Mouse (Mus musculus) mature B cell (primary cell): ENCODE measurements around the gene Lmo4.

Experiments
- in situ Hi-C: fragments of 300-500 bp; cut with MboI; formaldehyde crosslinking; loops from 2 replicates; pipeline ENCODE4 v1.14.3; 2019

Lmo4 gene

GRCm38 (mm10) chr3:144204413-144205311 is at the start of gene Lmo4:
Gene Lmo4 (minus strand): TSS chr3:144205220.
- in situ Hi-C loops = loop anchor here (25.0 kb wide), 1 partner anchor 592 kb away; no protein-coding TSS in a partner anchor

- in situ Hi-C loops = no loop called here
These were observed 49.3 kb upstream of the Lmo4 start for GRCm38 (mm10) chr3:144254281-144254680.

- in situ Hi-C loops = no loop called here
These were observed 48.0 kb upstream of the Lmo4 start for GRCm38 (mm10) chr3:144253018-144253417.

GRCm38 (mm10) chr3:144252109-144252508 is 47.1 kb upstream of the Lmo4 start:
- in situ Hi-C loops = no loop called here

GRCm38 (mm10) chr3:144242025-144242673 is 37.1 kb upstream of the Lmo4 start:
- in situ Hi-C loops = no loop called here

DNA sequence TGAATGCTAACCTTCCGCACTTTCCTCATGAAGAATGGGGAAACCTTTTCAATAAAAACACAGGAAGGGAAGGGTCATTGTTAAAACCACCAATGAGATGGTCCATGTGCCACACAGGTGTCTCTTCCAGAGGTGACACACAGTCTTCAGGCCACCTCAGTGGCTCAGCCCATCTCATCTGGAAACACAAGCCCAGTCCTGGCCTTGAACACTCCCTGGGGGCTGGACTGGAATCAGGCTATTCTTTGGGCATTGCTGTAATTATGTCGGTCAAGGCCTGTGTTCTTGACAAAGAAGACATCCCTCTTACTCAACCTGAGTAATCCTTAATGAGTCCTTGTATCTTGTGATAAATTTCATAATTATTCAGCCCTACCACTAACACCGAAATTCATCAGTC is 36.1 kb upstream of the Lmo4 start:
- in situ Hi-C loops = no loop called here

GRCm38 (mm10) chr3:144238482-144238881 is 33.5 kb upstream of the Lmo4 start:
- in situ Hi-C loops = no loop called here

DNA sequence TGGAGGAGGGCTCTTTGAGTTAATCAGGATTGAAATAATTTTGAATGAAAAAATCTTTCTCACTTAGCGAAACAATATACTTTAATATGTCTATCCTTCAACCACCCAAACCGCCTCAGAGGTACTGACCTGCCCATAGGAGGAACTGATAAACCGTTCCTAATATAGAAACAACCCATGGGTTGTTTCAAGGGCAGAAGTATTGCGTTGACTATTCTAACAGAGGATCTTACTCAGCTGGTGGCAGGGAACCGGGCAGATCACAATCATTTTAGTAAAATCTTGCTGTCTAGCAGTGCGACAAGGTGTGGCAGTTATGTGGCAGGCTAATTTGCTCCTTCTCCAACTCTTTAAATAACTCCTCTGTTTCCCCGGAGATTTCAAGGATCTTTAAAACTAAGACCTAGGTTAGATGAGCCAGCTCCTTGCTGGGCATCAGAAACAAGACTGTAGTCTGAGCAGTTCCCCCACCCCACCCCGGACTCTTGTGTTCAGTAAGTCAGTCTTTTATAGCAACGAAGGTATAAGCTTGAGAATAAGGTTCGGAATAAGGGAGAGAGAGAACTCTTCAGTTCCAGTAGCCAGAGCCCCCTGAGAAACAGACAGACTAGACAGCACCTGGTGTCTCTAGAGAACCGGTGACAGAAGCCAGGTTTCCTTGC is 27.5 kb upstream of the Lmo4 start:
- in situ Hi-C loops = no loop called here

- in situ Hi-C loops = no loop called here
These were observed 26.9 kb upstream of the Lmo4 start for GRCm38 (mm10) chr3:144231931-144232330.

DNA sequence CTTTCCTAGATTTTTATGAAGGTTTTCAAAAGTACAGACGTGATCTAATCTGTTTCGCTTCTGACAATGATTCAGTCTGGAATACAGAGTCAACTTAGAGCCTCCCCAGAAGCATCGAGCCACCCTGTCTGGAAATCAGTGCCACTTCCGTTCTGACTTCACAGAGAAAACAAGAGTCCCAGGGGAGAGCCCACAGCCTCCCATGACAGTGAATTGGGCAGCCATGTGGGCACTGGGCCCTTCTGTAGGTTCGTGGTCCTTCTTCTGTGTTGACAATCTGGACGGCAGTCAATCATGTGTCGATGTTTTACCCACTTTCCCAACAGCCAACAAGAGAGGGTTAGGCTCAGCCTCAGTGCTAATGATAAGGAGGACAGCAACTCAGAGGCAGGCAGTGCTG is 26.4 kb upstream of the Lmo4 start:
- in situ Hi-C loops = no loop called here

GRCm38 (mm10) chr3:144230016-144230415 is 25.0 kb upstream of the Lmo4 start:
- in situ Hi-C loops = no loop called here

DNA sequence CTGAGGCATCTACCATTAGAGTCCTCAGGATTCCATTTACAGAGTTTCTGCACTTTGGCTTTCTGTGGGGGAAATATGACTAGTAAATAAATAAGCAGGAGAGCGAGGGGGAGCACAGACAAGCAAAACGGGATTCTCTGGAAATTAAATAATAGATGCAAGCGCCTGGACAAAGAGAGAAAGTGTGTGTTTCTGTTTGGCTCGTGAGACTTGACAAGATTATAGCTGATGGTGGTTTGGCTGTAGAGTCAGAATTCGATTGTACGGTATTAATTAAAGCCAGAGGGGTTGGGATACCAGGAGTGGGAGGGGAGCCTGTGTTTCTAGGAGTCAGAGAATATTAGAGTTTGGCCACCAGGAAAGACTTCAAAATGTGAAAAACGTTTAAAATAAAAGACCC is 24.3 kb upstream of the Lmo4 start:
- in situ Hi-C loops = no loop called here

- in situ Hi-C loops = no loop called here
These were observed 20.6 kb upstream of the Lmo4 start for GRCm38 (mm10) chr3:144225456-144226240.

DNA sequence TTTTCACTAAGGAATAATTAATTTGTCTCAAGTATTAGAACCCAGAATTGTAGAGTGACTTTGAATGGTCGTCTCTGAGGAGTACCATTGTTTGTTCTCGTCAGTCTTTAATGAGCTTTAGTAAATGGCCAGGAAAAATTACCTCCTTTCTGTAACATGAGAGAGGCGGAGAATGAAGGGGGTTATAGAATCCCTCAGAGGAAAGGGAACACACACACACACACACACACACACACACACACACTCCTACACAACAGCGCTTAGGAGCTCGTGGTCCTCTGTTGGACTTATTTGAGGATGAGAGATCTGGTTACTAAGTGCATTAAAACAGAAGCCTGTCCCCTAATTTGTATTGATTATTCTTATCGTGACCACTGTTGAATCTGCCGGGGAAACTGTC is 19.6 kb upstream of the Lmo4 start:
- in situ Hi-C loops = loop anchor here (25.0 kb wide), 1 partner anchor 612 kb away; no protein-coding TSS in a partner anchor

GRCm38 (mm10) chr3:144223377-144224105 is 18.5 kb upstream of the Lmo4 start:
- in situ Hi-C loops = loop anchor here (25.0 kb wide), 1 partner anchor 611 kb away; no protein-coding TSS in a partner anchor

DNA sequence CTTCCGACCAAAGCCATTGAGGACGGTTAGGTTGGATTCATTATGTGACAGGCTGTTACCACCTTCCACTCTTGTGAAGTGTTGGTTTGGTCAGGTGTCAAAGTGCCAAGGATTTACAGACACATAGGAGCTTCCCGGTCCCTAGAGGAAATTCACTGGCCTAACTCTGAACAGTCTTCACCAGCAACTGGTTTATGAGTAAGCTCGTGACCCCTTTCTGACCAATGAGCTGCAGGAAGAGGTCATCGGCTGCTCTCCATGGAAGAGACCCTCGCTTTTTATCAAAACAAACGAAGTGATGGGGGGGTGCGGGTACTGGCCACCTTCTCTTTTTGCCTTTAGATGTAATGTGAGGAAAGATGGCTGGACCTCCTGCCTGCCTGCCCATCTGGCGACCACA is 17.4 kb upstream of the Lmo4 start:
- in situ Hi-C loops = loop anchor here (25.0 kb wide), 1 partner anchor 610 kb away; no protein-coding TSS in a partner anchor

DNA sequence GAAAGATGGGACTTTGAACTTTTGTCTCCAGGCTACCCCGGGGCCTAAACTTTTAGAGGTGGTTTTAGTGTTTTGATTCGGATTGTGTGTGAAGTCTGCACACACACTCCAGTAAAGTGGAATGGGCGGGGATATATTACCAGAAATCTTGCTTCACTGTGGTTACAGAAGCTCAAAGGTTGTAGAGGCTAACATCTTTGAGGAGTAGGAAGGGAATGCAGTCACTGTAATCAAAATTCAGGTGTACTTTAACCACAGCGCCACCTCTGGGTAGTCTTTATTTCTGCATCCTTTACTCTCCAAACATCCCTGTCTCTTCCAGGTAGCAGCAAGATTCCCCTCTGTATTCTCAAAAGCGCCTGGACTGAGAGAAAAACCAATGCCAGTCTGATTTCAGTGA is 2.5 kb upstream of the Lmo4 start:
- in situ Hi-C loops = loop anchor here (25.0 kb wide), 1 partner anchor 595 kb away; no protein-coding TSS in a partner anchor

- in situ Hi-C loops = loop anchor here (25.0 kb wide), 1 partner anchor 595 kb away; no protein-coding TSS in a partner anchor
These were observed 1.9 kb upstream of the Lmo4 start for GRCm38 (mm10) chr3:144206942-144207341.

- in situ Hi-C loops = loop anchor here (25.0 kb wide), 1 partner anchor 594 kb away; no protein-coding TSS in a partner anchor
These were observed 1.2 kb upstream of the Lmo4 start for GRCm38 (mm10) chr3:144206261-144206660.

GRCm38 (mm10) chr3:144205351-144206153 is 532 bp upstream of the Lmo4 start:
- in situ Hi-C loops = loop anchor here (25.0 kb wide), 1 partner anchor 593 kb away; no protein-coding TSS in a partner anchor
